Mouse (Mus musculus) kidney, adult 2 months (tissue): ENCODE data around the gene Tmem177. TPM values are rescaled to one million over a fixed set of nuclear protein-coding genes. Genes with fewer than 3 reads are reported as not detected.

Experiments used
- DNase-seq: peaks from one replicate; pipeline ENCODE4 v3.0.0; 2021
- H3K27ac ChIP-seq: fragments of 200-500 bp; 2 replicates; pipeline ENCODE4 v1.5.1; 2012; ENCODE audit warnings: low read depth, low read length, control low read depth, inconsistent platforms; ENCODE audit not compliant: insufficient read depth
- H3K27me3 ChIP-seq: fragments of 200-500 bp; replicated peaks from 2 replicates; pipeline ENCODE4 v1.6.1; 2012; ENCODE audit warnings: mild to moderate bottlenecking, moderate library complexity, low read length, inconsistent platforms; ENCODE audit not compliant: control insufficient read depth, insufficient read depth
- H3K36me3 ChIP-seq: fragments of 200-500 bp; 2 replicates; pipeline ENCODE4 v1.6.1; 2012; ENCODE audit warnings: mild to moderate bottlenecking, moderate library complexity, low read length, inconsistent platforms; ENCODE audit not compliant: control insufficient read depth, insufficient read depth
- H3K4me1 ChIP-seq: fragments of 200-500 bp; 2 replicates; pipeline ENCODE4 v1.6.1; 2011; ENCODE audit warnings: low read length; ENCODE audit not compliant: control insufficient read depth, insufficient read depth
- H3K4me3 ChIP-seq: fragments of 200-500 bp; 2 replicates; pipeline ENCODE4 v1.5.1; 2011; ENCODE audit warnings: mild to moderate bottlenecking, low read depth, low read length, control low read depth; ENCODE audit not compliant: insufficient read depth
- CTCF ChIP-seq: fragments of 200-500 bp; conservative IDR thresholded peaks from 2 replicates; pipeline ENCODE4 v1.5.1; 2011; ENCODE audit warnings: low read depth, mild to moderate bottlenecking, control low read depth, low read length, moderate library complexity, mixed read lengths; ENCODE audit not compliant: insufficient read depth, insufficient read length
- POLR2A ChIP-seq: fragments of 200-500 bp; IDR thresholded peaks from one replicate; pipeline ENCODE4 v1.6.1; 2011; ENCODE audit warnings: low read depth, low read length, control low read depth
- WGBS: fragments of 180-500 bp; shearing (Covaris S2); methylation state at CpG from one replicate; pipeline ENCODE4 v1.1.7; 2018; 5-methylcytosine and 5-hydroxymethylcytosine counted together
- polyA plus RNA-seq: library from polyadenylated mRNA; depleted of rRNA; stranded (reverse); fragments of >200 nt; gene quantifications from 2 replicates; pipeline ENCODE4 v1.2.3, GENCODE M21; 2012

The Tmem177 gene
- polyA plus RNA-seq, 1 experiment = 8.3 TPM

DNA sequence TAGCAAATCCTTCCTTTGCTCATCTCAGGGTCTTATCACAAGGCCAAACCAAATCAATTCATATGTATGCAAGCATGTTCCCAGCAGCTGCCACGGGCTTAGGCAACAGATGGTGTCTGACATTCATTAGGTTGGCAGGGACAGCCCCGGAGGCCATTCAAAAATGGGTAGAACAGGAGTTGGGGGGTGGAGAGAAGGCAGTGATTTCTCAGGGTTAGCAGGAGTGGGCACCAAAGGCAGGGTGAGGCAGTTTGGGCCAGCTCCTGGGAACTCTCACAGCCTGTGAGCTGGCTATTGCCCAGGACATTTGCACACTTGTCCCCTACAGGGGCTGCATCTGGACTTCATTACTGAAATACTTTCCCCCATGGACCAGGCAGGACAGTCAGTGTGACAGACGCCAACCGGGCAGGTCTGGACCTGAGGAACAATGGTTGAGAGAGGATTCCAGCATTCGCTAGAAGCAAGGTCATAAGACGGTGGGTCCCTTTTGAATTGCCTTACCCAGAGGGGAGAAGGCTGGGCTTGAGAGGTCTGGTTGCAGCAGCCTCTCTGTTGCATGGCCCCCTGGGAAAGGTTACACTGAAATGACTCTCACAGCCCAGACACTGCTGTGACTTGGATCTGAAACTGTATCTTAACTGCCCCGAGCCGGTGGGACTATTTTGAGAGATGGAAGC, 10.3 kb downstream of the Tmem177 start:
- TF ChIP-seq CTCF = no peak
- no peak for TF ChIP-seq POLR2A

DNA sequence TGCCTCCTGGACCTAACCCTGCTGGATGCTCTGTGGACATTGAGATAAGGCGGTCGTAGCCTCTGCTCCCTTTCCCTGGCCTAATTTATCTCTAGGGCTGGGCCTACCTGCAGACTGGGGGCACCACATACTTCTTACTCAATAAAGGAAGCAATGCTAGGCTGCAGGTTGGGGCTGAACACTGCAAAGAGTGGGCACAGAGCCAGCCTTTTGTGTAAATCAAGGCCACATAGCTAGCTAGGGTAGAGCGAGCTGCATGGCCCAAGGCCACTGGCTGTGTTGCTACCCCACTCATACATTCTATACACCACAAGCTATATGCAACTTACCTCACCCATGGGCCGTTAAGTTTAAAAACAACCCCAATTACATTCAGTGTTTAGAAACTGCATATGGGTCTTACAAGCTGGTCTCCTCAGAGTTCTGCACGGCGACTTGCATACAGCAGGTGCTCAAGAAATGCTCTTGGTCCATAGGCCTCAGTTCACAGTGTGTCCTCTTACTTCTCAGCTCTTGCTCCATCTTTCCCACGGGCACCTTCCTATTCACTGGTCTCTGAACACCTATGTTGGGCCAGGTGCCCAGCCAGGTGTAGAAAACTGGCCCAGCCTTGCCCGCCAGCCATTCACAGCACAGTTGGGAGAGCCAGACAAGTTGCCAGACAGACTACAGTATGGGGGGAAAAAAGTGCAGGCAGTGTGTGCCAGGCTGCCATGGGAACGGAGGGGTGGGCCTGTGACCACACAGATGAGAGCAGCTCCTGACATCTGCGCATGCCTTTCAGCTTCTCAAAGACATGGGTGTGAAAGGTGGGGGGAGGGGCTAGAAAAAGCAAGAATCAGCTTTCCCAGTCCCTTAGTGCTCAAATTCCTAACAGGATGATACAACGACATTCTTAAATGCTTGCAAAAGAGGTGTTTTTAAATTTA, 13.5 kb downstream of the Tmem177 start:
- Histone ChIP-seq H3K36me3 (no peaks in the 10 kb centered on the region), H3K27ac (no peak overlapping the region), H3K4me3 (no peak overlapping the region), H3K4me1 (no peaks in the 10 kb centered on the region), H3K27me3 (no peaks in the 10 kb centered on the region)
- peak; percentile 37 for DNase-seq
- TF ChIP-seq POLR2A = no peak
- TF ChIP-seq CTCF = no peak
- 78% methylated on average over 11 of the region's 11 CpGs for WGBS

More for the DNA sequence above, 10.3 kb downstream of the Tmem177 start:
- no peak overlapping the region for H3K27ac ChIP-seq
- WGBS = 57% methylated on average over 8 of the region's 8 CpGs
- no peaks in the 10 kb centered on the region for H3K36me3 ChIP-seq
- no peak overlapping the region for H3K4me3 ChIP-seq
- DNase-seq = peak; percentile 9
- no peaks in the 10 kb centered on the region for H3K27me3 ChIP-seq
- no peaks in the 10 kb centered on the region for H3K4me1 ChIP-seq

DNA sequence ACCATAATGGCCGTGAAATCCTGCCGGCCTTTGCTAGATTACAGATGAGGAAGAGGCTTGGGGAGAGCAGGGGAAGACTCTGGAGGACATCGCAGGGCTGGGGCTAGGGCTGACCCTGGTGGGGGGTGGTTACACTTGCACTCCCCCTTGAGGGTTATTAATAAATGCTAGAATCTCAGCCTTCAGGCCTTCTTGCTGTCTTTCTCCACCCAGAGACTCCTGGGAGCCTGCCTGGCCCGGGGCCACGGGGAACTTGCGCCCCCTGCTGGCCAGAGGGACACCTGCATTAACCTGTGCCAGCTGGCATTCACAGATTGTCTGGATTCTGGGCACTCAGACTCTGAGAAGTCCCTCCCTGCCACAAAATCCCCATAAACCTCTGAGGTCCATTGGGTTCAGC, 18.1 kb downstream of the Tmem177 start:
- 32% methylated on average over 6 of the region's 6 CpGs for WGBS
- Histone ChIP-seq H3K27me3 (no peaks in the 10 kb centered on the region), H3K27ac (no peak overlapping the region), H3K4me3 (no peak overlapping the region), H3K4me1 (no peaks in the 10 kb centered on the region), H3K36me3 (no peaks in the 10 kb centered on the region)
- peak; percentile 83 for TF ChIP-seq CTCF
- no peak for TF ChIP-seq POLR2A
- DNase-seq = peak; percentile 78

DNA sequence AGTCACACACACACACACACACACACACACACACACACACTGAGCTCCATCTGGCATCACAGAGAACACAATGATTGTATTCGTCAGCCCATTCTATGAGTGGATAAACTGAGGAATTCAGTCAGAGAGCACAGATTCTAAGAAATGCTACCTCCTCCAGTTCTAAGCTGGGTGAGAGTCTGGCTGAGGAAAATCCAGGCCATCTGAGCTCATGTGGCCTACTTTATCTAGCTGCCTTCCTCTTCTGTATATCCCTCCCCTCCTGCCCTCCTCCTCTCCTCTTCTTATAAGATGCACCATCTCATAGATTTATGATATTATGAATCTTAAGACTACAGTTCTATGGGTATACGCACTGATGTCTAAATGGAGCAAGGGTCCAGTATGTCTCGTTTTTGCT, 19.4 kb downstream of the Tmem177 start:
- DNase-seq = no peak
- Histone ChIP-seq H3K27me3 (no peaks in the 10 kb centered on the region), H3K36me3 (no peaks in the 10 kb centered on the region), H3K4me1 (no peaks in the 10 kb centered on the region), H3K4me3 (no peak overlapping the region), H3K27ac (no peak overlapping the region)
- 87% methylated on average over 3 of the region's 3 CpGs for WGBS
- TF ChIP-seq CTCF (no peak), POLR2A (no peak)

DNA sequence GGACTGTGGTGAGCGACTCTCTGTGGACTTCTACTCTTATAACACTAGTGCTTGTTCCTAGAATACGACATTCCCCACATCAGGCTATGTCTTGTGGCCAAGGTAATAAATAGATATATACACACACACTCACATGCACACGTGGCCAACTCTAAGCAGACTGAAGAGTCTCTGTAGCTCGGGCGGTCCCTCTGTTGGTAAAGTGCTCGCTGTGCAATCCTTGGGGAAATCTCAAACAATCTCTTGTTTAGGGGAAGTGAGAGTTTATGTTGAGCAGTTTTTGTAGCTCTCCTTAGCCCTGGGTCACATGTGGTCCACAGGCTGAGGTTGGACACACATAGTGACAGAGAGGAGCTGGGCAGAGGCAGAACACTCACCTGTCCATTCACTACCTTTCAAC, 20.1 kb downstream of the Tmem177 start:
- no peaks in the 10 kb centered on the region for H3K4me1 ChIP-seq
- no peak overlapping the region for H3K27ac ChIP-seq
- TF ChIP-seq CTCF (no peak), POLR2A (no peak)
- H3K4me3 ChIP-seq = no peak overlapping the region
- H3K27me3 ChIP-seq = no peaks in the 10 kb centered on the region
- no peak for DNase-seq
- H3K36me3 ChIP-seq = no peaks in the 10 kb centered on the region
- WGBS = 79% methylated on average over 6 of the region's 6 CpGs

DNA sequence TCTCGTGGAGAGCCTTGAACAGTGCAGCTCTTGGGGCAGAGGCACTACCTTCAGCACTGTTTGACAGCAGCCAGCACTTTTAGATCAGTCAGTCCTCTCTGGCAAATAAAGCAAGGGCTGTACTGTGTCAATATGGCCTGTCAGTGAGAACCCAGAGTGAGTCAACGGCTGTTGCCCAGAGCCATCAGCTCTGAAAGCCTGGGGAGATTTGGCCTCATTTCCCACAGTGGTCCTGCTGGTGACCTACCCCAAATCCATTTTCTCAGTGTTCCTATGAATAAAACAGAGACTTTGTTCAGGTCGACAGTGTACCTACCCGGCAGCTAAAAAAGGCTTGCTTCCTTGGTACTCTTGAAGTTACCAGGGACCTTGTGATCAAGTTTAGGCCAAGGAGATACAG, 21.1 kb downstream of the Tmem177 start:
- no peaks in the 10 kb centered on the region for H3K36me3 ChIP-seq
- WGBS = 86% methylated on average over 4 of the region's 4 CpGs
- no peak for DNase-seq
- no peaks in the 10 kb centered on the region for H3K4me1 ChIP-seq
- TF ChIP-seq POLR2A (no peak), CTCF (no peak)
- no peak overlapping the region for H3K4me3 ChIP-seq
- H3K27me3 ChIP-seq = no peaks in the 10 kb centered on the region
- H3K27ac ChIP-seq = no peak overlapping the region

DNA sequence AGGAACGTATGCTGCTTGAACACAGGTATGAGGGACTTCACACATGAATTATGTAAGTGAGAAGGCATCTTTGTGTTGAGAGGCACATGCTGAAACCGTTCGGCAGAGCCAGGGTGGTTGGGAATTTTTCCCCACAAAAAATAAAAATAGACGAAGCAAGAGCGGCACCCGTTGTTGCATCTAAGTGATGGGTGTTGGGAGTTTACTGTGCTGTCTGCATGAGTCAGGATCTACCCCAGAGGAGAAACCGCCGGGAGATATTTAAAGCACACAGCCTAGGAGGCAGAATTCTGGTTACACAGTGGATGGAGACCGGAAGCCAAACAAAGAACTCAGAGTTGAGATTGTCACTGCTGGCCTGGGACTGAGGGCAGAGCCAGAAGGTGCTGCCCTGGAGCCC, 21.9 kb downstream of the Tmem177 start:
- Histone ChIP-seq H3K27ac (no peak overlapping the region), H3K4me3 (no peak overlapping the region), H3K27me3 (no peaks in the 10 kb centered on the region), H3K4me1 (no peaks in the 10 kb centered on the region), H3K36me3 (no peaks in the 10 kb centered on the region)
- 85% methylated on average over 9 of the region's 9 CpGs for WGBS
- DNase-seq = no peak
- no peak for TF ChIP-seq POLR2A
